Mouse (Mus musculus): Measurements from ENCODE around the gene Mrpl55. TPM values are rescaled to one million over a fixed set of nuclear protein-coding genes. Genes with fewer than 3 reads are reported as not detected.

The Mrpl55 gene
- polyA plus RNA-seq (2012; fragmentation: generic; extraction: Trizol): 44.7 TPM
- long read RNA-seq, experiment 1, transcript Mrpl55-205 (4 exons, 718 nt): minor isoform, 7 of 49 reads
- long read RNA-seq, experiment 1, transcript Mrpl55-201 (4 exons, 940 nt): major isoform, 36 of 49 reads
- long read RNA-seq, experiment 1, partial matches to known transcripts: 1 of 49 reads
- long read RNA-seq, experiment 1, other reads (novel, unspliced or antisense): 4 of 49 reads
- long read RNA-seq, experiment 2, partial matches to known transcripts: 1 of 6 reads
- long read RNA-seq, experiment 2, other reads (novel, unspliced or antisense): 2 of 6 reads

- H3K79me2 ChIP-seq (ENCODE audit: control insufficient read depth, insufficient read depth): peaks cover 8% of the 10 kb centered on the region
- peak within 1 kb of the TSS; percentile 83 for H3ac ChIP-seq (ENCODE audit: control insufficient read depth, insufficient read length, low read depth)
- H3K36me3 ChIP-seq (ENCODE audit: control insufficient read depth, insufficient read depth): peaks cover 20% of the 10 kb centered on the region
- peaks cover 4% of the 10 kb centered on the region for H3K79me3 ChIP-seq (ENCODE audit: low read depth)
- TF ChIP-seq MAX (IDR thresholded peaks at IDR 0.05) (no peak), FOSL1 (IDR thresholded peaks at IDR 0.05; ENCODE audit: insufficient read depth, low read length, poor library complexity, severe bottlenecking) (no peak), CTCF (IDR thresholded peaks at IDR 0.05; ENCODE audit: control insufficient read depth, insufficient read depth, insufficient read length) (no peak), CEBPB (IDR thresholded peaks at IDR 0.05; ENCODE audit: low read depth) (no peak), MYOG (IDR thresholded peaks at IDR 0.05; ENCODE audit: control insufficient read depth, extremely low read depth, insufficient read length) (no peak), MYOD1 (IDR thresholded peaks at IDR 0.05; ENCODE audit: control insufficient read depth, insufficient read length, low read depth) (no peak), USF1 (IDR thresholded peaks at IDR 0.05; ENCODE audit: low read depth) (no peak)
- H3K27me3 ChIP-seq (ENCODE audit: control insufficient read depth, insufficient read depth, insufficient read length): no peaks in the 10 kb centered on the region
- peak within 1 kb of the TSS; percentile 59 for H3K4me3 ChIP-seq (ENCODE audit: insufficient read depth, poor library complexity, severe bottlenecking)
These were observed at the start of gene Mrpl55 for GRCm38 (mm10) chr11:59202081-59202995. Gene Mrpl55, plus strand, starts transcription at chr11:59202486.

GRCm38 (mm10) chr11:59154220-59154619 is 48.1 kb upstream of the Mrpl55 start:
- Histone ChIP-seq H3K27me3 (ENCODE audit: control insufficient read depth, insufficient read depth, insufficient read length) (peaks cover 7% of the 10 kb centered on the region), H3K79me3 (ENCODE audit: low read depth) (no peaks in the 10 kb centered on the region), H3K79me2 (ENCODE audit: control insufficient read depth, insufficient read depth) (no peaks in the 10 kb centered on the region), H3K4me3 (ENCODE audit: insufficient read depth, poor library complexity, severe bottlenecking) (no peak overlapping the region), H3ac (ENCODE audit: control insufficient read depth, insufficient read length, low read depth) (no peak overlapping the region), H3K36me3 (ENCODE audit: control insufficient read depth, insufficient read depth) (peaks cover 4% of the 10 kb centered on the region)
- TF ChIP-seq MYOG (IDR thresholded peaks at IDR 0.05; ENCODE audit: control insufficient read depth, extremely low read depth, insufficient read length): no peak
- TF ChIP-seq CEBPB (IDR thresholded peaks at IDR 0.05; ENCODE audit: low read depth): no peak
- no peak for TF ChIP-seq FOSL1 (IDR thresholded peaks at IDR 0.05; ENCODE audit: insufficient read depth, low read length, poor library complexity, severe bottlenecking)
- TF ChIP-seq CTCF (IDR thresholded peaks at IDR 0.05; ENCODE audit: control insufficient read depth, insufficient read depth, insufficient read length): no peak
- TF ChIP-seq USF1 (IDR thresholded peaks at IDR 0.05; ENCODE audit: low read depth): no peak
- no peak for TF ChIP-seq MYOD1 (IDR thresholded peaks at IDR 0.05; ENCODE audit: control insufficient read depth, insufficient read length, low read depth)
- no peak for TF ChIP-seq MAX (IDR thresholded peaks at IDR 0.05)

GRCm38 (mm10) chr11:59155900-59156299 is 46.4 kb upstream of the Mrpl55 start:
- Histone ChIP-seq H3K79me3 (ENCODE audit: low read depth) (no peaks in the 10 kb centered on the region), H3K79me2 (ENCODE audit: control insufficient read depth, insufficient read depth) (no peaks in the 10 kb centered on the region), H3K36me3 (ENCODE audit: control insufficient read depth, insufficient read depth) (peaks cover 4% of the 10 kb centered on the region), H3ac (ENCODE audit: control insufficient read depth, insufficient read length, low read depth) (no peak overlapping the region), H3K4me3 (ENCODE audit: insufficient read depth, poor library complexity, severe bottlenecking) (no peak overlapping the region), H3K27me3 (ENCODE audit: control insufficient read depth, insufficient read depth, insufficient read length) (peaks cover under 1% of the 10 kb centered on the region)
- TF ChIP-seq MYOG (IDR thresholded peaks at IDR 0.05; ENCODE audit: control insufficient read depth, extremely low read depth, insufficient read length) (no peak), USF1 (IDR thresholded peaks at IDR 0.05; ENCODE audit: low read depth) (no peak), MYOD1 (IDR thresholded peaks at IDR 0.05; ENCODE audit: control insufficient read depth, insufficient read length, low read depth) (no peak), FOSL1 (IDR thresholded peaks at IDR 0.05; ENCODE audit: insufficient read depth, low read length, poor library complexity, severe bottlenecking) (no peak), CEBPB (IDR thresholded peaks at IDR 0.05; ENCODE audit: low read depth) (no peak), CTCF (IDR thresholded peaks at IDR 0.05; ENCODE audit: control insufficient read depth, insufficient read depth, insufficient read length) (no peak), MAX (IDR thresholded peaks at IDR 0.05) (no peak)

- H3K4me3 ChIP-seq (ENCODE audit: insufficient read depth, poor library complexity, severe bottlenecking): no peak overlapping the region
These were observed 43.2 kb upstream of the Mrpl55 start for GRCm38 (mm10) chr11:59159099-59159498.

GRCm38 (mm10) chr11:59159558-59159957 is 42.7 kb upstream of the Mrpl55 start:
- Histone ChIP-seq H3K36me3 (ENCODE audit: control insufficient read depth, insufficient read depth) (peaks cover 4% of the 10 kb centered on the region), H3K4me3 (ENCODE audit: insufficient read depth, poor library complexity, severe bottlenecking) (no peak overlapping the region), H3K79me2 (ENCODE audit: control insufficient read depth, insufficient read depth) (no peaks in the 10 kb centered on the region), H3ac (ENCODE audit: control insufficient read depth, insufficient read length, low read depth) (no peak overlapping the region), H3K79me3 (ENCODE audit: low read depth) (no peaks in the 10 kb centered on the region), H3K27me3 (ENCODE audit: control insufficient read depth, insufficient read depth, insufficient read length) (no peaks in the 10 kb centered on the region)
- TF ChIP-seq CEBPB (IDR thresholded peaks at IDR 0.05; ENCODE audit: low read depth) (no peak), MAX (IDR thresholded peaks at IDR 0.05) (no peak), USF1 (IDR thresholded peaks at IDR 0.05; ENCODE audit: low read depth) (no peak), CTCF (IDR thresholded peaks at IDR 0.05; ENCODE audit: control insufficient read depth, insufficient read depth, insufficient read length) (no peak), FOSL1 (IDR thresholded peaks at IDR 0.05; ENCODE audit: insufficient read depth, low read length, poor library complexity, severe bottlenecking) (no peak), MYOD1 (IDR thresholded peaks at IDR 0.05; ENCODE audit: control insufficient read depth, insufficient read length, low read depth) (no peak), MYOG (IDR thresholded peaks at IDR 0.05; ENCODE audit: control insufficient read depth, extremely low read depth, insufficient read length) (no peak)

More at GRCm38 (mm10) chr11:59159099-59159498, 43.2 kb upstream of the Mrpl55 start:
- H3K27me3 ChIP-seq (ENCODE audit: control insufficient read depth, insufficient read depth, insufficient read length): no peaks in the 10 kb centered on the region
- TF ChIP-seq MYOG (IDR thresholded peaks at IDR 0.05; ENCODE audit: control insufficient read depth, extremely low read depth, insufficient read length): no peak
- TF ChIP-seq FOSL1 (IDR thresholded peaks at IDR 0.05; ENCODE audit: insufficient read depth, low read length, poor library complexity, severe bottlenecking): no peak
- no peak for TF ChIP-seq MAX (IDR thresholded peaks at IDR 0.05)
- TF ChIP-seq USF1 (IDR thresholded peaks at IDR 0.05; ENCODE audit: low read depth): no peak
- TF ChIP-seq CTCF (IDR thresholded peaks at IDR 0.05; ENCODE audit: control insufficient read depth, insufficient read depth, insufficient read length): no peak
- H3K36me3 ChIP-seq (ENCODE audit: control insufficient read depth, insufficient read depth): peaks cover 4% of the 10 kb centered on the region
- H3ac ChIP-seq (ENCODE audit: control insufficient read depth, insufficient read length, low read depth): no peak overlapping the region
- no peaks in the 10 kb centered on the region for H3K79me2 ChIP-seq (ENCODE audit: control insufficient read depth, insufficient read depth)
- no peaks in the 10 kb centered on the region for H3K79me3 ChIP-seq (ENCODE audit: low read depth)
